Mouse (Mus musculus): ENCODE measurements around the gene Oas1a.

- TF ChIP-seq TAL1 (IDR thresholded peaks at IDR 0.05; ENCODE audit: low read length) = no peak
- TF ChIP-seq GATA1 (IDR thresholded peaks at IDR 0.05; ENCODE audit: low read length) = no peak
Observed at GRCm38 (mm10) chr5:120847067-120847466, 60.3 kb downstream of the Oas1a start, which contains the start of gene Oas1f.

Measured in erythroblast, embryonic 14.5 days (primary cell).